Comparison of ENCODE assay signal across 10 mouse cellular contexts in genomic region chr10:59511427-59511963, GRCm38 (mm10).
DNase-seq lines count a peak whose midpoint lies in the region; ATAC-seq and TF ChIP-seq lines count a peak whose summit lies in the region.
"Had no signal": no experiment of that assay in that cellular context is flagged by ENCODE, and none has a peak within 500 bp of the region (broad histone marks: within the 10 kb centered on the region; RNA-seq: fewer than 3 reads in every experiment).

No protein-coding gene starts in this region.

- no peaks in the 10 kb centered on the region for H3K9me3 ChIP-seq in heart, postnatal 0 days (replicated peaks; ENCODE audit: control insufficient read depth, low read length)
- no peaks in the 10 kb centered on the region for H3K9me3 ChIP-seq in limb, embryonic 12.5 days
- H3K9me3 ChIP-seq: midbrain, embryonic 15.5 days had no signal

- ATAC-seq in heart, postnatal 0 days (ENCODE audit: insufficient read depth, low read depth), result no peak
- ATAC-seq in activated CD4-positive, CD25-positive, alpha-beta regulatory T cell, adult 4 months, result peak; percentile 85
- ATAC-seq in limb, embryonic 12.5 days (ENCODE audit: insufficient number of reproducible peaks, insufficient read depth, low FRiP score, low TSS enrichment, low read depth), result peak; percentile 12; the same call in 1 of the 2 replicates

- no peak for TF ChIP-seq CTCF in heart, postnatal 0 days (IDR thresholded peaks at IDR 0.05; ENCODE audit: low read depth)

- H3K4me1 ChIP-seq in heart, postnatal 0 days (ENCODE audit: control insufficient read depth, insufficient read depth), result peaks cover 17% of the 10 kb centered on the region
- H3K4me1 ChIP-seq in limb, embryonic 12.5 days (replicated peaks), result peaks cover 38% of the 10 kb centered on the region
- H3K4me1 ChIP-seq: midbrain, embryonic 15.5 days had no signal

- H3K4me3 ChIP-seq in heart, postnatal 0 days (ENCODE audit: low read depth, low read length), result no peak overlapping the region
- H3K4me3 ChIP-seq in limb, embryonic 12.5 days (replicated peaks), result no peak overlapping the region
- H3K4me3 ChIP-seq: midbrain, embryonic 15.5 days had no signal

- peak overlapping the region; percentile 47 for H3K4me2 ChIP-seq in heart, postnatal 0 days (ENCODE audit: low read depth, low read length)
- H3K4me2 ChIP-seq in limb, embryonic 12.5 days, result peak overlapping the region; percentile 45
- H3K4me2 ChIP-seq: midbrain, embryonic 15.5 days had no signal

- no peak for TF ChIP-seq EP300 in heart, postnatal 0 days (IDR thresholded peaks at IDR 0.05; ENCODE audit: low read depth)

- DNase-seq in heart, postnatal 0 days (ENCODE audit: low spot score), result no peak
- DNase-seq in heart, adult 18-20 months, result no peak
- DNase-seq in 3T3-L1 (ENCODE audit: low read depth, low spot score), result peak; percentile 55
- DNase-seq in thymus, postnatal 4 days, result no peak
- DNase-seq in MN1 (ENCODE audit: low spot score), result no peak
- DNase-seq: kidney, adult 11 months; right cerebral cortex, postnatal 25 days had no signal

- H3K27me3 ChIP-seq in heart, postnatal 0 days (ENCODE audit: control insufficient read depth, insufficient read depth, low read length), result no peaks in the 10 kb centered on the region
- H3K27me3 ChIP-seq in limb, embryonic 12.5 days, result no peaks in the 10 kb centered on the region
- H3K27me3 ChIP-seq: midbrain, embryonic 15.5 days had no signal

- no peak overlapping the region; the same call in 1 of the 2 replicates for H3K27ac ChIP-seq in heart, postnatal 0 days (ENCODE audit: low read depth)
- H3K27ac ChIP-seq in limb, embryonic 12.5 days, result peak overlapping the region; percentile 30
- H3K27ac ChIP-seq: midbrain, embryonic 15.5 days had no signal

- WGBS in heart, postnatal 0 days, result 40% methylated on average over 14 of the region's 14 CpGs
- WGBS in limb, embryonic 12.5 days, result 8% methylated on average over 14 of the region's 14 CpGs

- no peak overlapping the region for H3K9ac ChIP-seq in heart, postnatal 0 days (replicated peaks; ENCODE audit: low read depth, low read length)
- H3K9ac ChIP-seq in limb, embryonic 12.5 days (replicated peaks), result no peak overlapping the region
- H3K9ac ChIP-seq: midbrain, embryonic 15.5 days had no signal

- no peaks in the 10 kb centered on the region for H3K36me3 ChIP-seq in heart, postnatal 0 days (replicated peaks; ENCODE audit: control insufficient read depth, insufficient read depth, low read length)
- H3K36me3 ChIP-seq in limb, embryonic 12.5 days, result no peaks in the 10 kb centered on the region
- H3K36me3 ChIP-seq: midbrain, embryonic 15.5 days had no signal
